Mouse (Mus musculus): ENCODE measurements around the gene Cpn1. TPM values are rescaled to one million over a fixed set of nuclear protein-coding genes. Genes with fewer than 3 reads are reported as not detected.

Cpn1 gene
- polyA plus RNA-seq (2014; fragmentation: Nextera tagmentation; extraction: Ambion mirVana), result 0.32 TPM in 1 of 2 replicates, not detected in the other

GRCm38 (mm10) chr19:43986069-43986794 lies at the start of gene Cpn1:
TSS of gene Cpn1 (minus strand) at chr19:43986556.
- Histone ChIP-seq H3K36me3 (ENCODE audit: control insufficient read depth, insufficient read depth, low read length) (no peaks in the 10 kb centered on the region), H3K4me3 (ENCODE audit: low read depth, low read length) (no peak within 1 kb of the TSS), H3K4me1 (ENCODE audit: control insufficient read depth, insufficient read depth, low read length) (0 out of 2 replicates have a peak, but pooled peaks cover 4% of the 10 kb centered on the region), H3K9ac (replicated peaks; ENCODE audit: low read depth, low read length) (no peak within 1 kb of the TSS), H3K27ac (ENCODE audit: low read depth, low read length) (no peak within 1 kb of the TSS), H3K27me3 (ENCODE audit: control insufficient read depth, insufficient read depth, low read length) (no peaks in the 10 kb centered on the region), H3K9me3 (ENCODE audit: control insufficient read depth, low read length) (no peaks in the 10 kb centered on the region), H3K4me2 (ENCODE audit: low read depth, low read length) (peak within 1 kb of the TSS; percentile 28)
- ATAC-seq (ENCODE audit: low read depth), result no peak
- 5% methylated on average over 30 of the region's 30 CpGs for WGBS

GRCm38 (mm10) chr19:44033396-44033795 lies 47.0 kb upstream of the Cpn1 start:
- Histone ChIP-seq H3K9me3 (ENCODE audit: control insufficient read depth, low read length) (no peaks in the 10 kb centered on the region), H3K4me3 (ENCODE audit: low read depth, low read length) (no peak overlapping the region), H3K27ac (ENCODE audit: low read depth, low read length) (no peak overlapping the region), H3K4me2 (ENCODE audit: low read depth, low read length) (no peak overlapping the region), H3K9ac (replicated peaks; ENCODE audit: low read depth, low read length) (no peak overlapping the region), H3K27me3 (ENCODE audit: control insufficient read depth, insufficient read depth, low read length) (no peaks in the 10 kb centered on the region), H3K4me1 (ENCODE audit: control insufficient read depth, insufficient read depth, low read length) (no peaks in the 10 kb centered on the region), H3K36me3 (ENCODE audit: control insufficient read depth, insufficient read depth, low read length) (peaks cover 17% of the 10 kb centered on the region)
- 85% methylated on average over 5 of the region's 5 CpGs for WGBS
- no peak for ATAC-seq (ENCODE audit: low read depth)

DNA sequence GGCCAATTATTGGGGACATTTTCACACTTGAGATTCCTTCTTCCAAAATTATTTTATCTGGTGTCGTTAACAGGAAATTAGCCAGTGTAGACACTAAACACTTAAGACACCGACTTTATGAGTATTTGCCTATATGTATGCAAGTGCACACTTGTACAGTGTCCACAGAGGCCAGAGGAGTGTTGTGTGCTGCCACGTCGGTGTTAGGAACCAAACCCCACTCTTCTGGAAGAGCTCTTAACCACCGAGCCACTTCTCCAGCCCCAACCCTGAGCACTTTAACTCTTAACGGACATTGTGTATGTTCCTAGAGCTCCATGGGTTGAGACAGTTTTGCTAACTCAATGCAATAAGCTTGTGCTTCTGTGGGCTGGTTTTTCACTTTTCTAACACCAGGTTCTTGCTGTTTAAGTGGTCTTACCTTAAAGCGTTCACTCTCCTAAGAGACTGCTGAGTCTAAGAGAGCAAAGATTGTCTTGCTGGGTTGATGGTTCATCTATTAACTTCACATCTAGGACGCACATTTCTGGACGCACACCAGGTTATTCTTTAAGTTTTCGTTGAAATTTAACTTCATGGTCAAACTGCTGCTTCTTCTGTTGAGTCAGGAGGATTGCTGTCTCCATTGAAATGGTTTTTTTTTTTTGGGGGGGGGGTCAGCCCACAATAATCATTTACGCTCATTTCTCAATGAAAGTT lies 45.8 kb upstream of the Cpn1 start:
- no peak overlapping the region for H3K27ac ChIP-seq (ENCODE audit: low read depth, low read length)
- no peak overlapping the region for H3K4me2 ChIP-seq (ENCODE audit: low read depth, low read length)
- H3K4me1 ChIP-seq (ENCODE audit: control insufficient read depth, insufficient read depth, low read length), result no peaks in the 10 kb centered on the region
- no peak for ATAC-seq (ENCODE audit: low read depth)
- no peaks in the 10 kb centered on the region for H3K27me3 ChIP-seq (ENCODE audit: control insufficient read depth, insufficient read depth, low read length)
- peaks cover 14% of the 10 kb centered on the region for H3K36me3 ChIP-seq (ENCODE audit: control insufficient read depth, insufficient read depth, low read length)
- WGBS, result 91% methylated on average over 11 of the region's 11 CpGs
- H3K9me3 ChIP-seq (ENCODE audit: control insufficient read depth, low read length), result no peaks in the 10 kb centered on the region
- H3K4me3 ChIP-seq (ENCODE audit: low read depth, low read length), result no peak overlapping the region
- H3K9ac ChIP-seq (replicated peaks; ENCODE audit: low read depth, low read length), result no peak overlapping the region

GRCm38 (mm10) chr19:44030024-44030423 lies 43.7 kb upstream of the Cpn1 start:
- H3K9me3 ChIP-seq (ENCODE audit: control insufficient read depth, low read length), result no peaks in the 10 kb centered on the region
- 91% methylated on average over 5 of the region's 5 CpGs for WGBS

GRCm38 (mm10) chr19:44028972-44029371 lies 42.6 kb upstream of the Cpn1 start, which contains the start of gene Cyp2c23:
TSS of gene Cyp2c23 (minus strand) at chr19:44029208.
- Histone ChIP-seq H3K9me3 (ENCODE audit: control insufficient read depth, low read length) (no peaks in the 10 kb centered on the region), H3K36me3 (ENCODE audit: control insufficient read depth, insufficient read depth, low read length) (no peaks in the 10 kb centered on the region), H3K4me3 (ENCODE audit: low read depth, low read length) (no peak within 1 kb of the TSS), H3K9ac (replicated peaks; ENCODE audit: low read depth, low read length) (no peak within 1 kb of the TSS), H3K4me1 (ENCODE audit: control insufficient read depth, insufficient read depth, low read length) (no peaks in the 10 kb centered on the region), H3K27ac (ENCODE audit: low read depth, low read length) (no peak within 1 kb of the TSS), H3K4me2 (ENCODE audit: low read depth, low read length) (no peak within 1 kb of the TSS), H3K27me3 (ENCODE audit: control insufficient read depth, insufficient read depth, low read length) (no peaks in the 10 kb centered on the region)
- ATAC-seq (ENCODE audit: low read depth), result no peak
- 72% methylated on average over 8 of the region's 8 CpGs for WGBS

More at GRCm38 (mm10) chr19:44030024-44030423, 43.7 kb upstream of the Cpn1 start:
- Histone ChIP-seq H3K36me3 (ENCODE audit: control insufficient read depth, insufficient read depth, low read length) (no peaks in the 10 kb centered on the region), H3K4me1 (ENCODE audit: control insufficient read depth, insufficient read depth, low read length) (no peaks in the 10 kb centered on the region), H3K27me3 (ENCODE audit: control insufficient read depth, insufficient read depth, low read length) (no peaks in the 10 kb centered on the region), H3K4me2 (ENCODE audit: low read depth, low read length) (no peak overlapping the region), H3K9ac (replicated peaks; ENCODE audit: low read depth, low read length) (no peak overlapping the region), H3K27ac (ENCODE audit: low read depth, low read length) (no peak overlapping the region), H3K4me3 (ENCODE audit: low read depth, low read length) (no peak overlapping the region)
- no peak for ATAC-seq (ENCODE audit: low read depth)

- no peaks in the 10 kb centered on the region for H3K27me3 ChIP-seq (ENCODE audit: control insufficient read depth, insufficient read depth, low read length)
- H3K4me1 ChIP-seq (ENCODE audit: control insufficient read depth, insufficient read depth, low read length), result no peaks in the 10 kb centered on the region
- WGBS, result 60% methylated on average over 8 of the region's 8 CpGs
- no peak overlapping the region for H3K4me3 ChIP-seq (ENCODE audit: low read depth, low read length)
- H3K4me2 ChIP-seq (ENCODE audit: low read depth, low read length), result no peak overlapping the region
- ATAC-seq (ENCODE audit: low read depth), result no peak
- H3K9me3 ChIP-seq (ENCODE audit: control insufficient read depth, low read length), result no peaks in the 10 kb centered on the region
- H3K27ac ChIP-seq (ENCODE audit: low read depth, low read length), result no peak overlapping the region
- H3K36me3 ChIP-seq (ENCODE audit: control insufficient read depth, insufficient read depth, low read length), result no peaks in the 10 kb centered on the region
- H3K9ac ChIP-seq (replicated peaks; ENCODE audit: low read depth, low read length), result no peak overlapping the region
These were observed 40.7 kb upstream of the Cpn1 start for GRCm38 (mm10) chr19:44026956-44027530.

DNA sequence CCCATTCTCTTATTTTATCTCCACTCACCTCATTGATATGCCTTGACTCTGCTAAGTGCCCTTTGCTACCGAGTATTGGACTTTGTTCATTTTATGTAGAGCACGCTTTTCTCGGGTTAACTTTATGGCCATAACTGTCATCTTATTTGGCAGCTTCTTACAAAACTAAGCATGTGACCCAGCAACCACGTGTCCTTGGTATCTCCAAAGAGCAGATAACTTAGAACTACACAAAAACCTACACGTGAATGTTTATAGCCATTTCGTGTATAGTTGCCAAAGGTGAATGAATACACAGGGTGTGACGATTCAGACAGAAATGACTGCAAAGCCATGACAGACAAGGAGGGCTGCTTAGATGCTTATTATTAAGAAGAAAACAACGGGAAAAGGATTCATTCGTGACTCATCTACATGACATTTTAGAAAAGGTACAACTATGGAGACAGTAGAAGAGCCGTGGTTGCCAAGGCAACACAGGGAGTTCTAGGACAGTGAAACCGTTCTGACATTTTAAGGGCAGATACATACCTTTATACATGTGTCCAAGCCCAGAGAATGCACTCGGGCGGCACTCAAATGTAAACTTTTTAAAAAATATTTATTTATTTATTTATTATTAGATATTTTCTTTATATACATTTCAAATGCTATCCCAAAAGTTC lies 38.7 kb upstream of the Cpn1 start:
- H3K27ac ChIP-seq (ENCODE audit: low read depth, low read length), result no peak overlapping the region
- no peaks in the 10 kb centered on the region for H3K27me3 ChIP-seq (ENCODE audit: control insufficient read depth, insufficient read depth, low read length)
- H3K9me3 ChIP-seq (ENCODE audit: control insufficient read depth, low read length), result no peaks in the 10 kb centered on the region
- no peak overlapping the region for H3K4me3 ChIP-seq (ENCODE audit: low read depth, low read length)
- H3K4me2 ChIP-seq (ENCODE audit: low read depth, low read length), result no peak overlapping the region
- H3K4me1 ChIP-seq (ENCODE audit: control insufficient read depth, insufficient read depth, low read length), result no peaks in the 10 kb centered on the region
- no peak for ATAC-seq (ENCODE audit: low read depth)
- H3K36me3 ChIP-seq (ENCODE audit: control insufficient read depth, insufficient read depth, low read length), result no peaks in the 10 kb centered on the region
- WGBS, result 94% methylated on average over 13 of the region's 13 CpGs
- no peak overlapping the region for H3K9ac ChIP-seq (replicated peaks; ENCODE audit: low read depth, low read length)

- Histone ChIP-seq H3K27ac (ENCODE audit: low read depth, low read length) (no peak overlapping the region), H3K4me3 (ENCODE audit: low read depth, low read length) (no peak overlapping the region), H3K36me3 (ENCODE audit: control insufficient read depth, insufficient read depth, low read length) (no peaks in the 10 kb centered on the region), H3K9me3 (ENCODE audit: control insufficient read depth, low read length) (no peaks in the 10 kb centered on the region), H3K9ac (replicated peaks; ENCODE audit: low read depth, low read length) (no peak overlapping the region), H3K27me3 (ENCODE audit: control insufficient read depth, insufficient read depth, low read length) (no peaks in the 10 kb centered on the region), H3K4me1 (ENCODE audit: control insufficient read depth, insufficient read depth, low read length) (no peaks in the 10 kb centered on the region), H3K4me2 (ENCODE audit: low read depth, low read length) (no peak overlapping the region)
- WGBS, result 77% methylated on average over 5 of the region's 5 CpGs
- ATAC-seq (ENCODE audit: low read depth), result no peak
These were observed 36.7 kb upstream of the Cpn1 start for GRCm38 (mm10) chr19:44023066-44023465.

Data from neural tube, embryonic 14.5 days (tissue).